Mouse (Mus musculus): Measurements from ENCODE around the gene Adamts16. TPM values are rescaled to one million over a fixed set of nuclear protein-coding genes. Genes with fewer than 3 reads are reported as not detected.
"Not testable (repeated sequence)": the region's sequence is repeated elsewhere in the genome, so short reads cannot be mapped to it uniquely, and the experiment has no call there.

Gene Adamts16
- polyA plus RNA-seq (2015; fragmentation: Nextera tagmentation; extraction: Ambion mirVana), result 0.45 and 0.65 TPM in 2 replicates

- Histone ChIP-seq H3K27ac (replicated peaks) (no peak within 1 kb of the TSS), H3K9me3 (no peaks in the 10 kb centered on the region), H3K27me3 (peaks cover 24% of the 10 kb centered on the region), H3K9ac (replicated peaks) (peak within 1 kb of the TSS; percentile 38), H3K36me3 (no peaks in the 10 kb centered on the region), H3K4me2 (replicated peaks) (peak within 1 kb of the TSS; percentile 47), H3K4me3 (peak within 1 kb of the TSS; percentile 36), H3K4me1 (peaks cover 11% of the 10 kb centered on the region)
- WGBS, result 2% methylated on average over 17 of the region's 18 CpGs
- ATAC-seq (replicated peaks), result peak; percentile 42
Observed at GRCm38 (mm10) chr13:70841421-70841904, at the start of gene Adamts16. Adamts16 (minus strand) TSS chr13:70841811.

GRCm38 (mm10) chr13:70887136-70887535, 45.5 kb upstream of the Adamts16 start:
- WGBS, result 89% methylated on average over 1 of the region's 1 CpGs
- Histone ChIP-seq H3K4me2 (replicated peaks) (no peak overlapping the region), H3K27ac (replicated peaks) (no peak overlapping the region), H3K9me3 (no peaks in the 10 kb centered on the region), H3K27me3 (no peaks in the 10 kb centered on the region), H3K4me1 (peaks cover 5% of the 10 kb centered on the region), H3K9ac (replicated peaks) (no peak overlapping the region), H3K4me3 (no peak overlapping the region), H3K36me3 (no peaks in the 10 kb centered on the region)
- no peak for ATAC-seq (replicated peaks)

- H3K27ac ChIP-seq (replicated peaks), result no peak overlapping the region
- no peak overlapping the region for H3K4me2 ChIP-seq (replicated peaks)
- H3K9ac ChIP-seq (replicated peaks), result no peak overlapping the region
- no peaks in the 10 kb centered on the region for H3K36me3 ChIP-seq
- peaks cover 5% of the 10 kb centered on the region for H3K4me1 ChIP-seq
- no peak for ATAC-seq (replicated peaks)
- no peaks in the 10 kb centered on the region for H3K9me3 ChIP-seq
- no peak overlapping the region for H3K4me3 ChIP-seq
- H3K27me3 ChIP-seq, result no peaks in the 10 kb centered on the region
- 90% methylated on average over 2 of the region's 2 CpGs for WGBS
Observed at GRCm38 (mm10) chr13:70885006-70885405, 43.4 kb upstream of the Adamts16 start.

- H3K4me3 ChIP-seq, result no peak overlapping the region
- H3K36me3 ChIP-seq, result no peaks in the 10 kb centered on the region
- no peaks in the 10 kb centered on the region for H3K27me3 ChIP-seq
- H3K4me2 ChIP-seq (replicated peaks), result no peak overlapping the region
- H3K9ac ChIP-seq (replicated peaks), result no peak overlapping the region
- H3K9me3 ChIP-seq, result no peaks in the 10 kb centered on the region
- H3K27ac ChIP-seq (replicated peaks), result peak overlapping the region; percentile 31; the same call in 1 of the 2 replicates
- H3K4me1 ChIP-seq, result peaks cover 5% of the 10 kb centered on the region
- WGBS, result 54% methylated on average over 12 of the region's 12 CpGs
- peak; percentile 94 for ATAC-seq (replicated peaks)
Observed at GRCm38 (mm10) chr13:70883891-70884890, 42.6 kb upstream of the Adamts16 start.

GRCm38 (mm10) chr13:70879971-70880370, 38.4 kb upstream of the Adamts16 start:
- not testable (repeated sequence) for ATAC-seq (replicated peaks); H3K27me3 ChIP-seq; H3K4me3 ChIP-seq; H3K4me1 ChIP-seq; H3K4me2 ChIP-seq (replicated peaks); H3K27ac ChIP-seq (replicated peaks); H3K9ac ChIP-seq (replicated peaks); H3K36me3 ChIP-seq; H3K9me3 ChIP-seq
- 29% methylated on average over 2 of the region's 2 CpGs for WGBS

- WGBS, result 88% methylated on average over 1 of the region's 1 CpGs
- Histone ChIP-seq H3K4me3 (no peak overlapping the region), H3K36me3 (no peaks in the 10 kb centered on the region), H3K9ac (replicated peaks) (no peak overlapping the region), H3K9me3 (no peaks in the 10 kb centered on the region), H3K4me2 (replicated peaks) (no peak overlapping the region), H3K27ac (replicated peaks) (no peak overlapping the region), H3K27me3 (no peaks in the 10 kb centered on the region), H3K4me1 (no peaks in the 10 kb centered on the region)
- ATAC-seq (replicated peaks), result no peak
Observed at GRCm38 (mm10) chr13:70877550-70877913, 35.9 kb upstream of the Adamts16 start.

- WGBS, result 85% methylated on average over 10 of the region's 10 CpGs
- no peaks in the 10 kb centered on the region for H3K9me3 ChIP-seq
- no peak overlapping the region for H3K4me2 ChIP-seq (replicated peaks)
- no peaks in the 10 kb centered on the region for H3K4me1 ChIP-seq
- no peaks in the 10 kb centered on the region for H3K36me3 ChIP-seq
- H3K27me3 ChIP-seq, result no peaks in the 10 kb centered on the region
- no peak overlapping the region for H3K9ac ChIP-seq (replicated peaks)
- no peak overlapping the region for H3K27ac ChIP-seq (replicated peaks)
- ATAC-seq (replicated peaks), result no peak
- H3K4me3 ChIP-seq, result no peak overlapping the region
Observed at GRCm38 (mm10) chr13:70876648-70877549, 35.3 kb upstream of the Adamts16 start.

- no peak overlapping the region for H3K9ac ChIP-seq (replicated peaks)
- no peaks in the 10 kb centered on the region for H3K36me3 ChIP-seq
- H3K9me3 ChIP-seq, result no peaks in the 10 kb centered on the region
- H3K4me3 ChIP-seq, result no peak overlapping the region
- 94% methylated on average over 4 of the region's 4 CpGs for WGBS
- H3K27me3 ChIP-seq, result no peaks in the 10 kb centered on the region
- H3K4me1 ChIP-seq, result peaks cover 8% of the 10 kb centered on the region; the same call in 1 of the 2 replicates
- no peak for ATAC-seq (replicated peaks)
- H3K4me2 ChIP-seq (replicated peaks), result no peak overlapping the region
- H3K27ac ChIP-seq (replicated peaks), result no peak overlapping the region
Observed at GRCm38 (mm10) chr13:70875411-70875949, 33.9 kb upstream of the Adamts16 start.

GRCm38 (mm10) chr13:70874741-70875140, 33.1 kb upstream of the Adamts16 start:
- no peak overlapping the region for H3K4me2 ChIP-seq (replicated peaks)
- no peaks in the 10 kb centered on the region for H3K36me3 ChIP-seq
- no peaks in the 10 kb centered on the region for H3K27me3 ChIP-seq
- no peaks in the 10 kb centered on the region for H3K9me3 ChIP-seq
- no peak for ATAC-seq (replicated peaks)
- H3K27ac ChIP-seq (replicated peaks), result no peak overlapping the region
- peaks cover 8% of the 10 kb centered on the region; the same call in 1 of the 2 replicates for H3K4me1 ChIP-seq
- H3K9ac ChIP-seq (replicated peaks), result no peak overlapping the region
- H3K4me3 ChIP-seq, result no peak overlapping the region

GRCm38 (mm10) chr13:70873851-70874250, 32.2 kb upstream of the Adamts16 start:
- ATAC-seq (replicated peaks); H3K4me2 ChIP-seq (replicated peaks); H3K27me3 ChIP-seq; H3K9me3 ChIP-seq; H3K36me3 ChIP-seq; H3K4me3 ChIP-seq; H3K27ac ChIP-seq (replicated peaks); H3K9ac ChIP-seq (replicated peaks); H3K4me1 ChIP-seq: not testable (repeated sequence)
- WGBS, result 85% methylated on average over 13 of the region's 13 CpGs

- Histone ChIP-seq H3K4me3 (no peak overlapping the region), H3K4me1 (peaks cover 11% of the 10 kb centered on the region), H3K27me3 (no peaks in the 10 kb centered on the region), H3K4me2 (replicated peaks) (no peak overlapping the region), H3K9ac (replicated peaks) (no peak overlapping the region), H3K36me3 (no peaks in the 10 kb centered on the region), H3K9me3 (no peaks in the 10 kb centered on the region), H3K27ac (replicated peaks) (no peak overlapping the region)
- peak; percentile 58; the same call in 1 of the 2 replicates for ATAC-seq (replicated peaks)
- 8% methylated on average over 3 of the region's 3 CpGs for WGBS
Observed at GRCm38 (mm10) chr13:70871049-70871448, 29.4 kb upstream of the Adamts16 start.
